Mouse (Mus musculus): ENCODE results near the gene Gabbr2. TPM values are rescaled to one million over a fixed set of nuclear protein-coding genes. Genes with fewer than 3 reads are reported as not detected.

Gabbr2 gene
- 100 to 1,000 TPM; 233 to 236 TPM for total RNA-seq (2021)
- long read RNA-seq, experiment 1, full-length matches to known transcripts: 124 of 199 reads
- long read RNA-seq, experiment 1, partial matches to known transcripts: 67 of 199 reads
- long read RNA-seq, experiment 1, other reads (novel, unspliced or antisense): 8 of 199 reads
- long read RNA-seq, experiment 2, full-length matches to known transcripts: 63 of 112 reads
- long read RNA-seq, experiment 2, partial matches to known transcripts: 11 of 112 reads
- long read RNA-seq, experiment 2, other reads (novel, unspliced or antisense): 38 of 112 reads

DNA sequence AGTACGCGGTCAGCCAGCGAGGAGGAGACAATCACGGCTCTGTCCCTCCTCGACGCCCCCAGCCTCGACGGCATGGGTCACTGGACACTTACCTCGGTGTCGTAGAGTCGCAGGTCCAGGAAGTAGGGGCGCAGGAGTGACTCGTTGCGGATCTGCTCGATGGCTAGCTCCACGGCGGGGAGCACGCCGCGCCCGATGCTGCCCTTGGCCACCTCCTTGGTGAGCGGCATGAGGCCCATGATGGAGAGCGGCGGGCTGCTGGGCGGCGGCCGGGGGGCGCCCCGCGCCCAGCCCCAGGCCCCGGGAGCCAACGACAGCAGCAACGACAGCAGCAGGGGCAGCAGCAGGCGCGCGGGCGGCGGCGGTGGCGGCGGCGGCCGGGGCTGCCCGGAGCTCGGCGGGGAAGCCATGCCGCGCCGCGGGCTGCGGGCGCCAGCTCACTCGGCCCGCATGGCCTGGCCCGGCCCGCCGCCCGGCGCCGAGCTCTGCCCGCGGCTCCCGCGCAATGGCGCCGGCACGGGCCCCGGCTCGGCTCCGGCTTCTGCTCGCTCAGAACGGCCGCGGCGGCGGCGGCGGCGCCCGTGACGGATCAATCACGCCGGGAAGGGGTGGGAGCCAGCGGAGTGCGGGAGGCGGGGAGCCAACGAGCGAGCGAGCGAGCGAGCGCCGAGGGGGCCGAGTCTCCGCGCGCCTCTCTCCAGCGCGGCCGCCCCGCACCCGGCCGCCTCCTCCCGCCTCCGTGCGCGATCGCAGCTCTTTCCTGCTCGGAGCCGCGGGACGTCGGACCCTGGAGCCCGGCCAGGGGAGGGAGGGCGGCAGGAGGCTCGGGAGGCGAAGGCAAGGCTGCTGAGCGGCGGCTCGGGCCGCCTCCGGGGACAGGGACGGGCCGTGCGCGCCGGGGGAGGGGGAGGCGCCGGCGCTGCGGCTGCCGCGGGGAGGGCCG lies at the start of gene Gabbr2:
Gene Gabbr2, minus strand, starts transcription at position 858 of the 943 bp plus-strand sequence.
- peak; percentile 78 to 90 for DNase-seq (ENCODE audit: low spot score in 2 of 2)

DNA sequence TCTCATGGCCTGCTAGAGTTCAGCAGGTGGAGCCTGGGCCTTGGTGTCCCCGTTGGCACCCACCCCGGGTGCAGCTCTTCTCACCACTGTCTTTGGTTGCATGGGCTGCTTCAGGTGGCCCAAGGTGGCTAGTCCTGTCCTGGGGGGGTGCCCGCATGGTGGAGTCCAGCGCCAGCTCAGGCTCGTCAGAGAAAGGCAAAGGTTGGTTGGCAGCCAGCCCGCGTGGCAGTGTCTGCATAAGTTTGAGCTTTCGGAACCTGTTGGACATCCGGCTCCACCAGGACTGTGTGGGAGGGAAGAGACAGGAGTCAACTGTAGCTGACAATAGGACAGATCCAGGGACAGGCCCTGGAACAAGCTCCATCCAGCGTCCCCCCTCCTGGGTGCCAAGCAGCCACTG lies 47.9 kb upstream of the Gabbr2 start:
- DNase-seq (ENCODE audit: low spot score in 2 of 2): no peak

- DNase-seq (ENCODE audit: low spot score in 2 of 2): peak; percentile 83 to 94
Observed at GRCm38 (mm10) chr4:47037321-47037657, 45.6 kb upstream of the Gabbr2 start.

DNA sequence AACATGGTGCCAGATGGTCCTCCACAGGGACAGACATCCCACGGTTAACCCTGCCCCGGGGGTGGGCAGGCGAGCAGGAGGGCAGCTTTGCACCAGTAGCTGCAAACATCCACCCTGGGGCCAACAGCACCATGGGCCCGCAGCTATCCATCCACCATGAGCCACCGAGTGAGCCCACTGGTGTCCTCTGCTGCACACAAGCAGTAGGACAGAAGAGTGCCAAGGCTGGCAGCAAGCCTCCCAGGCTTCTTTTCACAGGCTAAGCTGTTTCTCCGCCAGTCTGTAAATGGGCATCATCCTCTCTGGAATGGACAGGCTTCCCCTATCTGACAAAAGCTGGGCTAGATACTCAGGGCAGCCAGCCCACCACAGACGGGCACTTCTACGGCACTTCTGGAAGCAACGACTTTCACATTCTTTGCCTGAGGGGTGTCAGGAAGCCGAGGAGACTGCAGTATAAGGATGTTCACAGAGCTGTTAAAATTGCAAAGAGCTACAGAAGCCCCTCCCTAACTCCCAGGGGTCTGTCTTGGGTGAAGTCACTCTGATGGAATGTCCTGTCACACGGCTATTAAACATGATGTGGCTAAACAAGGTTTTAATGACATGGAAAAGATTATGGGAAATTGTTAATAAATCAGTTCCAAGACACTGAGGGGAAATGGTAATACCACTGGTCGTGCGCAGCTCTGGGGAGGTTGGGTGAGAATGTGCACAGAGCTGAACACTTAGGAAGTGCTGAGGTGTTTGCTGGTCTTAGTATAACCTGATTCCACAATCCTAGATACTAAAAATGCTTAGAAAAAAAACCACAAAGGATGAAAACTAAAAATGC lies 45.0 kb upstream of the Gabbr2 start:
- DNase-seq (ENCODE audit: low spot score in 2 of 2): peak in 1 of 2 experiments; percentile 36

- DNase-seq (ENCODE audit: low spot score in 2 of 2): no peak
Observed at GRCm38 (mm10) chr4:47035536-47035935, 43.9 kb upstream of the Gabbr2 start.

- DNase-seq (ENCODE audit: low spot score in 2 of 2): no peak
Observed at GRCm38 (mm10) chr4:47032171-47032570, 40.5 kb upstream of the Gabbr2 start.

DNA sequence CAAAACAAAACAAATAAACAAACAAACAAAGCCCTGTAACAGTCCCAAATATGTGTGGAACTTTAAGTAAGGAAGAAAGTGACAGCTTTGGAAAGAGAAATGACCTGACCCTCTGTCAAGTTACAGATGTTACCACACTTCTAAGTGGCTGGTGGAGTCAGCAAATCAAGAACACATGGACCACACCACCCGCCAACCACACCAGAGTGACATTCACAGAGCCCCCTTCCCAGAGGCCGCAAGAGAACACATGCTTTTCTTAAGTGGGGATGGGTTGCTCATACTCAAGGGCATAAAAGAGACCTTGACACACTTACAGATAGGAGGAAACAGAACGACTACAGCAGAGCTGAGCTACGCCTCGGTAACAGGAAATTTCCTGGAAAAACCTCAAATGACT lies 37.1 kb upstream of the Gabbr2 start:
- DNase-seq (ENCODE audit: low spot score in 2 of 2): no peak

DNA sequence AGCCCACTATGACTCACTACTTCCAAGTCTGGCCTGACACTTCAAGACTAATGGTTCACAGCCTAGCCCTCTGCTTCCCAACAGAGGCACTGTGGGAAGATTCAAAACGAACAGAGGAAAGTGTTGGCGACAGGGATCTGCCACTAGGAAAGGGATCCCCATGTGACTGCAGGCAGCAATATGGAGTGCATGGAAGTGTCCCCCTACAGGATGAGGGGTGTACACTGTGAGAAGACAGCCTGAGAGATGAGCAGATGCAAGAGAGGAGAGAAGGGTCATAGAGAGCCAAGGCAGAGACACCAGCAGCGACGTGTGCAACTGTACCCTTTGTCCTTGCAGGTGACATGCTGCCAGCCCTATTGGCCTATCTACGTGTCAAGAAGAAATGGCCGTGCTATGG lies 32.3 kb upstream of the Gabbr2 start:
- no peak for DNase-seq (ENCODE audit: low spot score in 2 of 2)

DNA sequence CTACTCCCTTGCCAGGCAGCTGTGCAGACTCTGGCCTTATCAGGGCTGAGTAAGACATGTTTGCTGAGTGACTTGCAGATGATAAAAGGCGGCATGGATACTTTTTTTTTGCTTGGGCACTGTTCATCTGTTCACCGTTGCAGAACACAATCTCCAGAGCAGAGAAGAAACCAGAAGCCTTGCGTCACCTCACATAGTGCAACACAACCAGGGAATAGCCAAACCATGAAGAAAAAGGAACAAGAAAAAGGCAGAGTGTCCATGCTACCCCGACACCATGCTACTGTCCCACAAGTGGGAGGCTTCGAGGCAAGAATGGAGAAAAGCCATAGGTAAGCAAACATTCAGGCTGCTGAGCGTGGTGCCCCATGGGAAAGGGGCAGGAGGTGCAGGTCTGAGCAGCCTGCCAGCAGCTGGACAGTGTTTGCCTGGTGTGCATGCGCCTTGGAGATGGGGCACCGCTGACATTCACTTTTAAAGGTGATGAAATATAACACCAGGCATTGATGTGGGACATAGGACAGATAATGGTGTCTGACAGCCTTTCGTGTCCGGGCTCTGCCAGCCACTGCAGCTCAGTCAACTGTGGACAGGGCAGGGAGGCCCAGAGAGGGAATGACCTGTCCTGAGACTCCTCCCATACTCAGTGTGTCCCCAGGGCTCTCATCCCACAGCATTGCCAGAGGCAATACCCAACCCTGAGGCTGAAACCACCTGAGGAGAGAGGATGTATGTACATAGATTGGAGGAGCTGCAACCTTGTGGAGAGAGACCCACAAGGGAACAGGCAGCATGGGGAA lies 31.3 kb upstream of the Gabbr2 start:
- no peak for DNase-seq (ENCODE audit: low spot score in 2 of 2)

- peak; percentile 68 to 84 for DNase-seq (ENCODE audit: low spot score in 2 of 2)
Observed at GRCm38 (mm10) chr4:47020563-47020962, 28.9 kb upstream of the Gabbr2 start.

DNA sequence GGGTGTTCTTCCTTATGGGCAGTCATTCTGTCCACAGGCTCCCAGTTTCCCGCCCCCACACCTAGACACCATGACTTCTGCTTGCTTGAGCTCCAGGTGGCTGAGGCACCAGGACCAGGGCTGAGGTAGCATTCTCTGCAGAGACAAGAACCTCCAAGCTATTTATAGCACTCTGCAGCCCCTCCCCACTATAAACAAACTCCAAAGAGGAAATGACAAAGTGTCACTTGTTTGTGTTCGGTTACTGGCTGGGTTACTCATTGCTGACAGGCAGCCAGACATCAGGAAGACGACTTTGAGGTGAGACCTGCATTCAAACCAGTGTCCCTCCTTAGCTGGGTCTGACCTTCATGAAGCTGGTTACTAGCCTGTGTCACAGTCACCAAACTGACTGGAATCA lies 23.5 kb upstream of the Gabbr2 start:
- no peak for DNase-seq (ENCODE audit: low spot score in 2 of 2)

- no peak for DNase-seq (ENCODE audit: low spot score in 2 of 2)
Observed at GRCm38 (mm10) chr4:47012476-47012875, 20.8 kb upstream of the Gabbr2 start.

GRCm38 (mm10) chr4:47010400-47011231 lies 18.9 kb upstream of the Gabbr2 start:
- peak in 1 of 2 experiments; percentile 65 for DNase-seq (ENCODE audit: low spot score in 2 of 2)

GRCm38 (mm10) chr4:47000626-47001395 lies 9.1 kb upstream of the Gabbr2 start:
- no peak for DNase-seq (ENCODE audit: low spot score in 2 of 2)

DNA sequence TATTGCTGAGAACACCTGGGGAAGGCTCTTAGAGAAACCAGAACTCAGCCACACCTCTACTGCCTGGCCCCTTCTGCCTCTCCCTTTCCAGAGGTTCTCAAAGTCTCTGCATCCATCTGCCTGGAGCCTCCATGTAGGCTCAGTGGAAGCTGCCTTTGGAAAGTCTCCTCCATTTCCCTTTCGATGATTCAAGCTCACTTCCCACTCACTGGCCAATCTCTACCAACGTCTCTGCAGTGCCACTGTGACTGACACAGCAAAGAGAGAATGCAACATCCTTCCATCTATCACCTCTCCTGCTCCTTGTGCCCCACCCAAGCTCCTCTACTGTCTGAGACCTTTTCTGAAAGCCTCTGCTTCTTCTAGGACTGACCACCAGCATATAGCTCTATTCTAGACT lies 6.3 kb upstream of the Gabbr2 start:
- no peak for DNase-seq (ENCODE audit: low spot score in 2 of 2)

DNA sequence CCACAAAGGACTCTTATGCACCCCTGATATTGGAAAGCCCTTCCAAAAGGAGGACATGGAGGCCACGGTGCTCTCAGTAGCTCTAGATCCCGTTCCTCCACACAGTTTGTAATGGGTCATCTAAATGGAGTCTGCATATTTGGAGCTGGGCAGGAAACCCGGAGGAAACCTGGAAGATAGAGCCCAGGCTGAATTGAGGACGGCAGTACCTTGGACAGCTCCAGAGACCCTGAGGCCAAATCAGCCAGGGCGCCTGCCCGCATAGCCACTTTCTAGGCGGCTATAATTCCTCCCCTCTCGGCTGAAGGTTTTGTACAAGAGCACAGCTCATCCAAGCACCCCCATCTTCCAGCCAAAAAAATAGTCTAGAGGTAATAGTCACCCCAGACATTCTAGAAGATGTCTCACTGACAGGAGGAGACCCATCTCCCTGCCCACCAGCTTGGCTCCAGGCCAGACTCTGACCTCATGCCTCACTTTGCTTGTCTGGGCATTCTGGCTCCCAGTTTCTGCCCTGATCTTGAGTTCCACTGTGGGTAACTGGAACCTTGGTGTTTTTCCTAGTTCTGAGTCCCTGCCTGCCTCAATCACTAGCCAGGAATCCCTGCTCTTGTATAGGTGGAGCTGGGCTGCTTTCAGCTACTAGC lies 1.3 kb upstream of the Gabbr2 start:
- no peak for DNase-seq (ENCODE audit: low spot score in 2 of 2)

- DNase-seq (ENCODE audit: low spot score in 2 of 2): no peak
Observed at GRCm38 (mm10) chr4:46991959-46992316, 265 bp upstream of the Gabbr2 start.

GRCm38 (mm10) chr4:46990281-46991015 lies 1.2 kb downstream of the Gabbr2 start:
- DNase-seq (ENCODE audit: low spot score in 2 of 2): peak; percentile 50 to 55
